Mouse (Mus musculus) liver, embryonic 16.5 days (tissue): ENCODE results near the gene Slc6a11. TPM values are rescaled to one million over a fixed set of nuclear protein-coding genes. Genes with fewer than 3 reads are reported as not detected.

Source experiments
- ATAC-seq: fragments of 200-750 bp; cut with Nextera tagmentation; 2 replicates; pipeline ENCODE4 v1.8.0; 2017; ENCODE audit warnings: low read depth, mild to moderate bottlenecking, moderate number of reproducible peaks, moderate library complexity
- H3K27ac ChIP-seq: fragments of 300-500 bp; sonication (generic); 2 replicates; pipeline ENCODE4 v1.5.1; 2014; ENCODE audit warnings: mild to moderate bottlenecking, low read length
- H3K27me3 ChIP-seq: fragments of 300-500 bp; sonication (generic); 2 replicates; pipeline ENCODE4 v1.6.1; 2014; ENCODE audit warnings: low read depth, low read length, mixed read lengths; ENCODE audit not compliant: control insufficient read depth, insufficient read depth
- H3K36me3 ChIP-seq: fragments of 300-500 bp; sonication (generic); 2 replicates; pipeline ENCODE4 v1.6.1; 2014; ENCODE audit warnings: mild to moderate bottlenecking; ENCODE audit not compliant: control insufficient read depth, insufficient read depth
- H3K4me1 ChIP-seq: fragments of 300-500 bp; sonication (generic); 2 replicates; pipeline ENCODE4 v1.6.1; 2014; ENCODE audit warnings: low read depth, low read length, mixed read lengths; ENCODE audit not compliant: control insufficient read depth
- H3K4me2 ChIP-seq: fragments of 300-500 bp; sonication (generic); 2 replicates; pipeline ENCODE4 v1.6.1; 2014; ENCODE audit warnings: low read depth, low read length, mixed read lengths
- H3K4me3 ChIP-seq: fragments of 300-500 bp; sonication (generic); 2 replicates; pipeline ENCODE4 v1.5.1; 2014; ENCODE audit warnings: low read depth, mild to moderate bottlenecking, low read length
- H3K9ac ChIP-seq: fragments of 300-500 bp; sonication (generic); 2 replicates; pipeline ENCODE4 v1.6.1; 2014; ENCODE audit warnings: low read depth, low read length
- H3K9me3 ChIP-seq: fragments of 300-500 bp; sonication (generic); replicated peaks from 2 replicates; pipeline ENCODE4 v1.6.1; 2016; ENCODE audit warnings: low read length; ENCODE audit not compliant: control insufficient read depth
- WGBS: fragments of 180-500 bp; shearing (Covaris S2); extraction: QIAGEN DNeasy Blood & Tissue Kit; methylation state at CpG from one replicate; pipeline ENCODE4 v1.1.7; 2014; ENCODE audit not compliant: insufficient replicate concordance; 5-methylcytosine and 5-hydroxymethylcytosine counted together
- polyA plus RNA-seq: library from polyadenylated mRNA; unstranded; fragments of >200 nt; fragmentation: Nextera tagmentation; extraction: Ambion mirVana; gene quantifications from 2 replicates; pipeline ENCODE4 v1.2.1, GENCODE M21; 2015

Slc6a11 gene
- polyA plus RNA-seq, 1 experiment from 2014 or later: not detected

DNA sequence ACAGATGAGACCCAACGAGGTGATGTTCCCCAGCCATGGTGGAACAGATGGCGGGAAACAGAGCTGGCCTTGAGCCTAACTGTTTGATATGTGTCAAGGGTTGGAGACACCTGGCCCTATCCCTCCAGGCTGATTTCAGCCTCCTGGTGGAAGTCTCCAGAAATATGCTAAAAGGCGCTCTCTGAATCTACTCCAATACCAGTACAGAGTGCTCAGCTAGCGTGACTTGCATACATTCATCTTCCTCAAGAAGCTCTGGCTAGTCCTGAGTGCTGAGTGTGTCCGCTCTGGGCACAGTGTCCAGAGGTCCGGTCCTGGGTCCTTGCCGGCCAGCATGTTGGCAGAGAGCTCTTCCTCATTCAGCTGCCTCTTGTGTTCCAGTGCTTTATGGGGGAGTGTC is 27.8 kb downstream of the Slc6a11 start:
- no peak for ATAC-seq
- 68% methylated on average over 7 of the region's 7 CpGs for WGBS
- no peaks in the 10 kb centered on the region for H3K9me3 ChIP-seq
- H3K4me3 ChIP-seq: no peak overlapping the region
- H3K9ac ChIP-seq: no peak overlapping the region
- no peak overlapping the region for H3K4me2 ChIP-seq
- no peak overlapping the region for H3K27ac ChIP-seq
- no peaks in the 10 kb centered on the region for H3K4me1 ChIP-seq
- no peaks in the 10 kb centered on the region for H3K27me3 ChIP-seq
- H3K36me3 ChIP-seq: no peaks in the 10 kb centered on the region

DNA sequence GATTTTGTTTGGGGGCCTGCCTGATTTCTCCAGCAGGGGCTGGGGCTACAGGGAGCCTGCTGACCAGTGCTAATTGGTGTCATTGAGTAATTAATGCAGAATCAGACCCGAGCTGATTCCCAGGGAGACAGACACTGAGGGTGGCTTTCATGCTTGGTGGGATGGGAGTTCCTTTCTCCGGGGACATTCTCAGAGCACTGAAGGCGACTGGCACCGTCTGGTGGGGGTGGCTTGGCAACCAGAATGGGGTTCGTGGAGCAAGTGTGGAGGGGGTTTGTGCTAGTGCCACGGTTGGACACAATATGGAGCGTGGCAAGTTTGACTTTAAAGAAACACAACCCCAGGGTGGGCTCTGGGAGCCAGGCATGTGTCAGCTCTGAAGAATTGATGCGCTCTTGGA is 29.7 kb downstream of the Slc6a11 start:
- ATAC-seq: no peak
- no peaks in the 10 kb centered on the region for H3K4me1 ChIP-seq
- no peaks in the 10 kb centered on the region for H3K36me3 ChIP-seq
- no peak overlapping the region for H3K9ac ChIP-seq
- no peak overlapping the region for H3K4me2 ChIP-seq
- no peak overlapping the region for H3K4me3 ChIP-seq
- H3K27me3 ChIP-seq: no peaks in the 10 kb centered on the region
- WGBS: 63% methylated on average over 8 of the region's 8 CpGs
- H3K27ac ChIP-seq: no peak overlapping the region
- no peaks in the 10 kb centered on the region for H3K9me3 ChIP-seq

DNA sequence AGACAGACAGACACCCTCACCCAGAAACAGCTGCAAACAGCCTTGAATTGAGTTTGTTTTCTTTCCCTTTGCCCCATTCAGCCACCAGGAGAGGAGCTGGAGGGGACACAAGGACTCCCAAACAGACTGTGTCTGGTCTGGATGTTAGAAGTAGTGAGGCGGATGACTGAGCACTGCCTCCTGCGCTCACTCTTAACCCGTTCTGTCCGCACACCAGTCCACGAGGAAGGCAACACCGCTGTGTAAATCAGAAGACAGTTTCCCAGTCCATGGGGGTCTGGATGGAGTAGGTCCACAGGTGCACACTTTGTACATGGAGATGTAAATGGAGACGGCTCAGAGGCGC is 43.0 kb downstream of the Slc6a11 start:
- Histone ChIP-seq H3K27ac (no peak overlapping the region), H3K9me3 (no peaks in the 10 kb centered on the region), H3K27me3 (no peaks in the 10 kb centered on the region), H3K36me3 (no peaks in the 10 kb centered on the region), H3K4me3 (no peak overlapping the region), H3K9ac (no peak overlapping the region), H3K4me1 (no peaks in the 10 kb centered on the region), H3K4me2 (no peak overlapping the region)
- WGBS: 12% methylated on average over 8 of the region's 8 CpGs
- ATAC-seq: no peak

DNA sequence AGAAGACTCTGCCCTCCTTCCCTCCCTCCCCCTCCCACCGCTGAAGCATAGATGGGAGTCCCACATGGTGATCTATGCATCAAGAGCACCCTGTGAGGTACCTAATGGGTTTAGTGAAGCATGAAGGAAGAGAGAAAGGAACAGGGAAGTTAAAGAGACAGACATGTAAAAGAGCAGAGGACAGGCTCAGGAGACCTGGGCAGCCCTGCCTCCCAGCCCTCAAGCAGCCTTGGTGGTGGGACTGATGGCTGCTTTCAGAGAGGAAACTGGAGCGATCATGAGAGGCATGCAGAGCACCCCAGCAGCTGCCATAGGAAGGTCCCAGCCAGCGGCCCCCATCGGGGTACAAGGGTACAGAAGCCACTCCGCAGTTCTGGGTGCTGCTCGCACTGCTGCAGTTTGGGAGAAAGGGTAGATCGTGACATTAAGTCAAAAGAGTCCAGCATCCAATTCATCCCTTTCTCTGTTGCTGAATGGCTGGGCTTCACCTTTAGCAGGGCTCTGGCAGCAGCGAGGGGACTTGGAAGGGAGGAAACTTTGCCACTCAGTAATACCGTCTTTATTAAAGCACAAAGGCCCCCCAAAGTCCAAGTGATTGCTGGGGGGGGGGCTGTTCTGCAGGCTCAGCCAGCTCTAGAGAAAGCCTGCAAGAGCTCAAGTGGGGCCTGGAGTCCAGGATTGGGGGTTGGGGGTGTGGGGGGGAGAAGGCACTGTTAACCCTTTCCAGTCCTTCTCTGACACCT is 43.5 kb downstream of the Slc6a11 start:
- Histone ChIP-seq H3K9ac (no peak overlapping the region), H3K27me3 (no peaks in the 10 kb centered on the region), H3K36me3 (no peaks in the 10 kb centered on the region), H3K27ac (no peak overlapping the region), H3K4me3 (no peak overlapping the region), H3K9me3 (no peaks in the 10 kb centered on the region), H3K4me1 (no peaks in the 10 kb centered on the region), H3K4me2 (no peak overlapping the region)
- WGBS: 15% methylated on average over 9 of the region's 9 CpGs
- no peak for ATAC-seq

- Histone ChIP-seq H3K36me3 (no peaks in the 10 kb centered on the region), H3K27ac (no peak overlapping the region), H3K4me3 (no peak overlapping the region), H3K9ac (no peak overlapping the region), H3K4me1 (no peaks in the 10 kb centered on the region), H3K4me2 (no peak overlapping the region), H3K9me3 (no peaks in the 10 kb centered on the region), H3K27me3 (no peaks in the 10 kb centered on the region)
- 59% methylated on average over 3 of the region's 3 CpGs for WGBS
- no peak for ATAC-seq
Observed at GRCm38 (mm10) chr6:114178141-114178540, 47.1 kb downstream of the Slc6a11 start.

GRCm38 (mm10) chr6:114182366-114183179 is 51.5 kb downstream of the Slc6a11 start:
- no peak for ATAC-seq
- Histone ChIP-seq H3K36me3 (no peaks in the 10 kb centered on the region), H3K27me3 (no peaks in the 10 kb centered on the region), H3K4me1 (no peaks in the 10 kb centered on the region), H3K9me3 (no peaks in the 10 kb centered on the region), H3K4me3 (no peak overlapping the region), H3K9ac (no peak overlapping the region), H3K27ac (no peak overlapping the region), H3K4me2 (no peak overlapping the region)
- 54% methylated on average over 7 of the region's 7 CpGs for WGBS

GRCm38 (mm10) chr6:114187121-114187520 is 56.1 kb downstream of the Slc6a11 start:
- H3K4me3 ChIP-seq: no peak overlapping the region
- no peak overlapping the region for H3K9ac ChIP-seq
- no peaks in the 10 kb centered on the region for H3K9me3 ChIP-seq
- H3K36me3 ChIP-seq: no peaks in the 10 kb centered on the region
- no peak overlapping the region for H3K4me2 ChIP-seq
- no peaks in the 10 kb centered on the region for H3K4me1 ChIP-seq
- H3K27ac ChIP-seq: no peak overlapping the region
- 35% methylated on average over 4 of the region's 4 CpGs for WGBS
- ATAC-seq: no peak
- no peaks in the 10 kb centered on the region for H3K27me3 ChIP-seq

DNA sequence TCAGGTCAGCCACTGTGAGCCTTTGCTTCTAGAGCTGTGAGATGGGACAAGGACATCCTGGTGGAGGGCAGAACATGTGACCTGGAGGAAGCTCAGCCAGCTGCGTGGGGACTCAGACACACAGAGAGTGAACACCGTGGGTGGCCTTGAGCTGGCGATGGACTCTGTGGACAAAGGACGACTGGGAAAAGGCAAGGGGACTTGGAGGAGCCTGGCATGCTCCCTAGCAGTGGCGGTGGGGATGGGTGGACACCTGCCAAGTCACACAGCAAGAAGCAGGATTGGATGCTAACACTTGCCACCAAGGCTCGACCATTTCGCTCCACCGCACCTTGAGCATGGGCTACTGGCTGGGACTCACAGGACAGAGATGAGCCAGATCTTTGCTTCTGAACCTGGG is 57.8 kb downstream of the Slc6a11 start:
- 68% methylated on average over 8 of the region's 8 CpGs for WGBS
- H3K4me2 ChIP-seq: no peak overlapping the region
- ATAC-seq: no peak
- no peaks in the 10 kb centered on the region for H3K4me1 ChIP-seq
- H3K27me3 ChIP-seq: no peaks in the 10 kb centered on the region
- no peak overlapping the region for H3K9ac ChIP-seq
- no peaks in the 10 kb centered on the region for H3K36me3 ChIP-seq
- no peak overlapping the region for H3K4me3 ChIP-seq
- no peaks in the 10 kb centered on the region for H3K9me3 ChIP-seq
- H3K27ac ChIP-seq: no peak overlapping the region

GRCm38 (mm10) chr6:114195998-114196397 is 65.0 kb downstream of the Slc6a11 start:
- Histone ChIP-seq H3K4me2 (no peak overlapping the region), H3K27ac (no peak overlapping the region), H3K9ac (no peak overlapping the region), H3K27me3 (no peaks in the 10 kb centered on the region), H3K4me1 (no peaks in the 10 kb centered on the region), H3K4me3 (no peak overlapping the region), H3K9me3 (no peaks in the 10 kb centered on the region), H3K36me3 (no peaks in the 10 kb centered on the region)
- no peak for ATAC-seq
